Mouse (Mus musculus): ENCODE results near the gene Hist1h4n.
"Not testable (repeated sequence)": the region's sequence is repeated elsewhere in the genome, so short reads cannot be mapped to it uniquely, and the experiment has no call there.

The Hist1h4n gene

DNA sequence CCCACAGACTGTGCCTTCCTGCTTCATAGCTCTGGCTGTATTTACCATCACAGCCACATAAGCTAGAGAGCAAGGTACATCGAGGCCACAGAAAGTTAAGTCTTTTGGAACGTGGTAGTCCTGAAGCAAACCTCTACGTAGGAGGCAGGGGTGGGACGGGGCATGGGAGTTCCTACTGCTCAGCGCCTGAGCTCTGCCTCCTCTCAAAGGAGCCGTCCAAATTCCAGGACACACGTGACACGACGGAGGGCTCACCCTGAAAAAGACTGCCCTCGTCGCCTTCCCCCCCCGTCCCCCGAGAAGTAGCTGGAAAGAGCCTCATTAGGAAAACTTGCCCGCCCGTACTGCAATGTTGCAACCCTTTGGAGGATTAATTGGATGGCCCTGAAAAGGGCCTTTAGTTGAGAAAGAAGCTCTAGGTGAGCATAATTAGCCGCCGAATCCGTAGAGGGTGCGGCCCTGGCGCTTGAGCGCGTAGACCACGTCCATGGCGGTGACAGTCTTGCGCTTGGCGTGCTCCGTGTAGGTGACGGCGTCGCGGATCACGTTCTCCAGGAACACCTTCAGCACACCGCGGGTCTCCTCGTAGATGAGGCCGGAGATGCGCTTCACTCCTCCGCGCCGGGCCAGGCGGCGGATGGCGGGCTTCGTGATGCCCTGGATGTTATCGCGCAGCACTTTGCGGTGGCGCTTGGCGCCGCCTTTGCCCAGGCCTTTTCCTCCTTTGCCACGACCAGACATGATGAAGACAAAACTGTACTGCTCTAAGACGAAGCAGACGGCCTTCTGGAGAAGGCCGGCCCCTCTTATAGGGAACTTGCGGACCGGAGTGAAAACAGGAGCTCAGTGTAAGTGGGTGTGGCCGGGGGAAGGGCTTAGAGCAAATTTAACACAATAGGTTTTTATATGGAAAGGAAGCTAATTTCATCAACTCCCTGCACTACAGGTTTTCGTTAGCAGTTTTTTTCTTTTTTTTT lies at the start of gene Hist1h4n:
Hist1h4n (minus strand) TSS at position 779 of the 977 bp plus-strand sequence.
- not testable (repeated sequence) for DNase-seq (ENCODE audit: low read depth, low spot score)

DNA sequence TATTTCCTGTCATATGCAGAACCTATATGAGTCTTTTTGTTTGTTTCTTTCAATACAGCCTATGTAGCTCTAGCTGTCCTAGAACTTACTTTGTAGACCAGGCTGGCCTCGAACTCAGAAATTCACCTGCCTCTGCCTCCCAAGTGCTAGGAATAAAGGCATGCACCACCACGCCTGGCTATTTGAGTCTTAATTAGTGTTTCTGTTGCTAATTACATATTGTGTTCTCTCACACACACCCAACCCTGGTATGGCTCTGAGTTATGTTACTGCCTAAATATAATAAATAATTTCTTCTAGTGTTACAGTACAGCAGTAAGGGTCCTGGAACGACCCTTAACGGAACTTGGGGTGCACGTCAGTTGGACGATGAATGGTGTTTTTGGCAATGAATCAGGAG lies 48.7 kb upstream of the Hist1h4n start:
- no peak for DNase-seq (ENCODE audit: low read depth, low spot score)

DNA sequence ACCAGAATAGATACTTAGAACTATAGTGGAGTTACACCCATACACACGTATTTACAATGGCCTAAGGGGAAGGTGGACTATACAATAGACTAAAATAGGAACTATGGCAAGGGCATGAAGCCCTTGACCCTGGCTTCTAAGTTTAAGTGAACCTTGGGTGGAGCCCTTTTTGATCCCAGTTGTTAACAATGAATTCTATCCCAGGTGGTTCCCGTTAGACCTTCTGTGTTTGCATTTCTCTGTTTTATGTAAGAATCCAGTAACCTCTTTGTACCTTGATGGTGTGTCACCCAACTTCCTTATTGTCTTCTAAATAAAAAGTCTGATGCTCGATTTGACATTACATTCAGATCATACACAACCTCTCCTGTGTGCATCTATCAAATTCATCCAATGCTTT lies 33.5 kb upstream of the Hist1h4n start:
- DNase-seq (ENCODE audit: low read depth, low spot score) = not testable (repeated sequence)

DNA sequence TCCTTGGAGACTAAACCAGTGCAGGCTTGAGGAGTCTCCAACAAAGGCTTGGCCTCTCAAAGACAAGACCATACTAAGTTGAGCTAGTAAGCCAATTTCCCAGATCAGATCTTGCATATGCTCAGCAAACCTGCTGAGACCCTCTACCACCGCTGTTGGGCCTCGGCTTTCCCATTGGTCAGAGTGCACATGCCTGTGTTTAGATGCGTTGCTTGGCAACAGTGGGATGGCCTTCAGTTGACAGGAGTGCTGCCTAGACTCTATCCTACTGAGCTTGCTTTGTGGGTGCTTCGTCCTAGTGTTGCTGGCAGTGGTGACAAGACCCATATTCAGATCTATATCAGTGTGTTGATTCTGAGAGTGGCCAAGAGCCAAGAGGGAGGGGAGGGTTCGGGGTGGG lies 29.6 kb upstream of the Hist1h4n start:
- no peak for DNase-seq (ENCODE audit: low read depth, low spot score)

DNA sequence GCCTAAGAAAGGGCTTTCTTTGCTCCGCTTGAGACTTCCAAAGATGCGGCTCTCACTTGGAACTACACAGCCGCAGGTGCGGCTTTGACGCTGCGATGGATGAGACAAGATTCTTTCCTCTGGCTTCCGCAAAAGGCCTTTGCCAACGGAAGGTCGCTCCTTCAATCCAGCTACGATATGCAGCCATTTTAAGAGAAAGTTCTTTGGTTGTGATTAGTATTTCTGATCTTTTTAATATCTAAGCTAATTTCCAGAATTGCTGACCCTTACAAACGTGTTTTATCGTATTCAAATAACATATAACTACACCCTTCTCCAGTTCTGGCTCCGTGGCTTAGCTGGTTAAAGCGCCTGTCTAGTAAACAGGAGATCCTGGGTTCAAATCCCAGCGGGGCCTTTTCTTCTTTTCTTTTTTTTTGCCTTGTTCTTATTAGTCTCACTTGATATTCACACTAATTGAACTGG lies 23.7 kb upstream of the Hist1h4n start:
- DNase-seq (ENCODE audit: low read depth, low spot score) = peak; percentile 38

DNA sequence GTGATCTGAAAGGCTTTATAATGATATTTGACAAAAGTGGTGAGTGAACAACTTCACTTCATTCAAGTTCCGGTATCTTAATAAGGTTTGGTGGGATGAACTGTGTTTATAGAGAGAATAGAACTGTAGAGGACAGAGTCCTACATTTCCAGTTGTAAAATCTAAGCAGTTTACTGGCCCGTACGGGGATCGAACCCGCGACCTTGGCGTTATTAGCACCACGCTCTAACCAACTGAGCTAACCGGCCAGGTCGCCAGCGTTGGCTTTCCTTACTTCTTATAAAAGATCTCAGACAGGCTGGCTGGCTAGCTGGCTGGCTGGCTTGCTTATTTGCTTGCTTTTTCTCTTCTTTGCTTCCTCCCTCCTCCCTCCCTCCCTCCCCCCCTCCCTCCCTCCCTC lies 23.1 kb upstream of the Hist1h4n start:
- DNase-seq (ENCODE audit: low read depth, low spot score) = peak; percentile 68

DNA sequence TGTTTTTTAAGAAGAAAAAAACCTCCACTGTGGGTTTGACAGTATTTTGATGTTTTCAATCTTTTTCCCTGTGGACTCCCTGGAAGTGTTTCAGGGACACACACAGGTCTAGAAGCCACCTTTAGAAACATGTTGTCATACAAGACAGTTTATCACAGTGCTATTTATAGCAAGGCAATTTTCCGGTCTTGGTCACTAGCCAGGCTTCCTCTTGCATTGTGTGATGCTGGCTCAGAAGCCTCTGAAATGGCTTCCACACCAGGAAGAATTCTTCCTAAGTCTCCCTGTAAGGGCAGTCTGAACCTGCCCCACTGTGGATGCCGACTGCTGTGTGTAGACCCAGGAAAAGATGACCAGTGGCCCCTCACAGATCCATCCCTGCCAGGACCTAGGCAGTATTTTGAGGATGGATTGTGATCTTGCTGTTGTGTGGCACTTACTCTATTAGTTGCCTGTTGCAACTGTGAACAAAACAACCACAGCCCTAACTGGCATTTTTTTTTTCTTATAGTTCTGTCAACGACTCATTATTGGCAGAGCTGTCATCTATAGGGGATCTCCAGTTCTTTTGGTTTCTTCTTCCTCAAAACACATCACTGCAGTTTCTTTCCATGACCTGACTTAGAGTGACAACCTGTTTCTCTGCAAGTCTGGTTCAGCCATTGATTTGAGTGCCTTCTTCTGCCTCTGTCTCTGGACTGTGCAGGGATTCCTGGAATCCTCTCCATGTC lies 20.4 kb upstream of the Hist1h4n start:
- DNase-seq (ENCODE audit: low read depth, low spot score) = no peak

DNA sequence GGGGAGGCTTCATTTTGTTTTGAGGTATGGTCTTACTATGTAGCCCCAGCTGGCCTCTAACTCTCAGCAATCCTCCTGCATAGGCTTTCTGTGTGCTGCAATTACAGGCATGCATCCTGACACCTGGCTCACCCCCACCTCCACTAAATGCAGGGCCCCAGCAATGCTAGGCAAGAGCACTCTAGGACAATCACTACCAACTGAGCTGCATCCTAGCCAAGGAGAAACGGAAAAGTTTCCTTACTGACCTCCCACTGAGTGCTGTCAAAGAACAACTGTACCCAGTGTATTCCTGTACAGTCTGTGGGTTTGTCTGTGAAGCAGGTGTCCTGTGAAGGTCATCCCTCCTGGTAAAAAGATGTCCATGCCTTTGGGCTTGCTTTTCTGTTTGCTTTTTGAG lies 18.7 kb upstream of the Hist1h4n start:
- not testable (repeated sequence) for DNase-seq (ENCODE audit: low read depth, low spot score)

DNA sequence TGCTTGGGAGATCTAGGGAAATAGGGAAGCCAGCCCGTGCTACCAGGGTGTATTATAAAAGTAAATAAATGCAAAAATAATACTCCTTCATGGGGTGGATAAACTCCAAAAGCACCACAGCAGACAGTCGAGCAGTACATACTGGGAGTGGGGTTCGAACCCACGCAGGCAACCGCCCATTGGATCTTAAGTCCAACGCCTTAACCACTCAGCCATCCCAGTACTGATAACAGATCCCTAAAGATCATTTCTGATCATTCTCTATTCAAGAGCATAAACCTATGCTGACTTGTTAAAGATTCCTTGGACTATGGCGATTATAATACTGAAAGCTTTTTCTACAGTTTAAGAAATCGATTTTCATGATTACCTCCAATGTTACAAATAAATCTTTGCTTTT lies 15.9 kb upstream of the Hist1h4n start:
- no peak for DNase-seq (ENCODE audit: low read depth, low spot score)

DNA sequence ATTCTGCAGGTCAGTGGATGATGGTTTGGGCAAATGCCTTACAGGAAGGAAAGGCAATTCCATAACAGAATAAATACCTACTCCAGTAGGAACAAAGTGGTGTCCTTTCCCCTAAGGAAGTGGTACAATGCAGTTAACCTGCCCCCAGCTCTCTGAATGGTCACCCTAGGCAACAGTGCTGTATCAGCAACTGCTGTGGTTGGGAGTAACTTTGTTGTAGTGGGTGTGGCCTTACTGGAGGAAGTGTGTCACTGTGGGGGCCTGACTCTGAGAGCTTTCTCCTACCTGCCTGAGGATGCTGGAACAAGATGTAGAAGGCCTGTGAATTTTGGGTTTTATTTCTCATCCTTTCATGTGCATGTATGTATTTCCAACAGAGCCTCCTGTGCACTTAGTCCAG lies 14.4 kb upstream of the Hist1h4n start:
- not testable (repeated sequence) for DNase-seq (ENCODE audit: low read depth, low spot score)

DNA sequence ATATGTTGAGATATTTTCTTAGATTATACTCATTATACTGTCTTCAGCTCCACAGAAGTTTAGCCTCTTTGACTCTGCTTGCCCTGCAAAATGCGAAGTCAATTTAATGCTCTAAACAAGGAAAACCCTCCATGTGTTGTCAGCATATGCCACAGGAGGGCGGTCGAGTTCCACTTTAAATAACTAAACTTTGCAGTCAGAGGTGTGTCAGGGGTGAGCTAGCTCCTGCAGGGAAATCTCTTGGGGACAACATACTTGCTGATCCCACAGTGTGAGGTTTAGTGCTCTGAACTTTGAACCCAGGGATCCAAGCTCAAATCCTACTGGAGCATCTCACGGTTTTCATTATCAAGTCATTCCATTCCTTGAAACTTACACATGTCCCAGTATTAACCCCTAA lies 8.5 kb upstream of the Hist1h4n start:
- DNase-seq (ENCODE audit: low read depth, low spot score) = not testable (repeated sequence)

DNA sequence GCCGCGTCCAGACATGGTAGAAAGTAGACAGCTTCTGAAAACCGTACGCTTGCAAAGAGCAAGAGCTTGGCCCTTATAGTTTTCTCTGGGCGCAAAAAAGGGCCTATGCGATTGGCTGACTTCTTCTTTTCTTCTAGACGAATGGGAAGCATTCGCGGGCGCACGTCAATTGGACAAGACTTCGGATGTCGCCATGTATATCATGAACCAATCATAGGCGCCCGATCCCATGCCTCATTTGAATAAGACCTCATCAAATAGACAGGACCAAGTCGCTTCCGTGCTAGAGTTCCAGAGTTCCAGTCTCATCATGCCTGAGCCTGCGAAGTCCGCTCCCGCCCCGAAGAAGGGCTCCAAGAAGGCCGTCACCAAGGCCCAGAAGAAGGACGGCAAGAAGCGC lies 1.5 kb upstream of the Hist1h4n start, which contains the start of the genes Hist1h2ap and Hist1h2br:
Hist1h2ap (minus strand) TSS at position 47 of the 400 bp plus-strand sequence.
Hist1h2br (plus strand) TSS at position 283 of the 400 bp plus-strand sequence.
- DNase-seq (ENCODE audit: low read depth, low spot score) = not testable (repeated sequence)

DNA sequence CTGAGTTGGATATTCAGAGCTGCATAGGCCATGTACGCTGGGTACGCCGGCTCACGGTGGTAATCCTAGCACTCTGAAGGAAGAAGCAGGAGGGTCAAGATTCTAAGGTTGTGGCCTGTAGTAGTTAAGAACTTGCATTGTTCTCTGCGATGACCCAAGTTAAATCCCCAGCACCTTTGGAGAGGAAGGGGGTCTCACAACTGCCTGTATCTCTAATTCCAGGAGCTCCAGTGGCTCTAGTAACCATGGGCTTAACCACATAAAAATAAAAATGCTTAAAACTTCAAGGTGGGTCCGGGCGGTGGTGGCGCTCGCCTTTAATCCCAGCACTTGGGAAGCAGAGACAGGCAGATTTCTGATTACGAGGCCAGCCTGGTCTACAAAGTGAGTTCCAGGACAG lies 1.7 kb downstream of the Hist1h4n start:
- DNase-seq (ENCODE audit: low read depth, low spot score) = no peak

DNA sequence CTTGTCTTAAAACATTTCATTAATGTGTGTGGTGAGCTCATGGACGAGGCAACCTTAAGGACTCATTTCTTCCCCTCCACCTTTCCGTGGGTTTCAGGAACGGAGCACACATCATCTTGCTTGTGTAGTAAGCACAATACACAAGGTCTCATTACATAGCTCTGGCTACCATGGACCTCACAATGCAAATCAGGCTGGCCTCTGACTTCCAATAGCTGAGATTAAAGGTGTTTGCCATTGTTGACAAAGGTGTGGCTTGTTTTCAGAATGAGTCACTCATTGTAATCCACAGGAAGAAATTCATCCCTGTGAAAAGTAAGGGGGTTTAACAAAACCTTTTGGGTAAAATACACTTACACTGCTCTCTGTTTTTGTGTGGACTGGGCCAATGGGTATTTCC lies 3.5 kb downstream of the Hist1h4n start:
- no peak for DNase-seq (ENCODE audit: low read depth, low spot score)

DNA sequence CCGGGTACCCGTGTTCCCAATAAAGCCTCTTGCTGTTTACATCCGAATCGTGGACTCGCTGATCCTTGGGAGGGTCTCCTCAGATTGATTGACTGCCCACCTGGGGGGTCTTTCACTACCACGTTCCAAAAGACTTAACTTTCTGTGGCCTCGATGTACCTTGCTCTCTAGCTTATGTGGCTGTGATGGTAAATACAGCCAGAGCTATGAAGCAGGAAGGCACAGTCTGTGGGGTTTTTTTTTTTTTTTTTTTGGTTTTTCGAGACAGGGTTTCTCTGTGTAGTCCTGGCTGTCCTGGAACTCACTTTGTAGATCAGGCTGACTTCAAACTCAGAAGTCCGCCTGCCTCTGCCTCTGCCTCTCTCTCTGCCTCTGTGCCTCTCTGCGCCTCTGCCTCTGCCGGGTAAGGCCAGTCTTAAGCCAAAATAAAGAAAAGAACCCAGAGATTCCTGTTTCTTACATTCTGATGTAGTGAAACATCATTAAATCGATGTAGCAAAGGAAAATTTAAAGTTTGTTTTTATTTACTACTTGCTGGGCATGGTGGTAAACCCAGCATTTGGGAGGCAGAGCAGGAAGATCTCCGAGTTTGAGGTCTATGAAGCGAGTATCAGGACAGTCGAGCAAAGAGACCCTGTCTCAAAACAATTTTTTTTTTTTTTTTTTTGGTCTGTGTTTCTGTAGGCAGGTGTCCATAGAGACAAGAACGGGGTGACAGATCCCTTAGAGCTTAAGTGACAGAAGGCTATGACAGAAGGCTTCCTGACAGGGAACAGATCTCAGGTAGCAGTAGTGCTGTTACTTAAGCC lies 11.7 kb downstream of the Hist1h4n start:
- not testable (repeated sequence) for DNase-seq (ENCODE audit: low read depth, low spot score)

DNA sequence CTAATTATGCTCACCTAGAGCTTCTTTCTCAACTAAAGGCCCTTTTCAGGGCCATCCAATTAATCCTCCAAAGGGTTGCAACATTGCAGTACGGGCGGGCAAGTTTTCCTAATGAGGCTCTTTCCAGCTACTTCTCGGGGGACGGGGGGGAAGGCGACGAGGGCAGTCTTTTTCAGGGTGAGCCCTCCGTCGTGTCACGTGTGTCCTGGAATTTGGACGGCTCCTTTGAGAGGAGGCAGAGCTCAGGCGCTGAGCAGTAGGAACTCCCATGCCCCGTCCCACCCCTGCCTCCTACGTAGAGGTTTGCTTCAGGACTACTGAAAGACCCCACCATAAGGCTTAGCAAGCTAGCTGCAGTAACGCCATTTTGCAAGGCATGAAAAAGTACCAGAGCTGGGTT lies 19.9 kb downstream of the Hist1h4n start:
- DNase-seq (ENCODE audit: low read depth, low spot score) = not testable (repeated sequence)

DNA sequence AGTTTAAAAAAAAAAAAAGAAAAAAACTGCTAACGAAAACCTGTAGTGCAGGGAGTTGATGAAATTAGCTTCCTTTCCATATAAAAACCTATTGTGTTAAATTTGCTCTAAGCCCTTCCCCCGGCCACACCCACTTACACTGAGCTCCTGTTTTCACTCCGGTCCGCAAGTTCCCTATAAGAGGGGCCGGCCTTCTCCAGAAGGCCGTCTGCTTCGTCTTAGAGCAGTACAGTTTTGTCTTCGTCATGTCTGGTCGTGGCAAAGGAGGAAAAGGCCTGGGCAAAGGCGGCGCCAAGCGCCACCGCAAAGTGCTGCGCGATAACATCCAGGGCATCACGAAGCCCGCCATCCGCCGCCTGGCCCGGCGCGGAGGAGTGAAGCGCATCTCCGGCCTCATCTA lies 20.5 kb downstream of the Hist1h4n start, which contains the start of gene Hist1h4m:
Hist1h4m (plus strand) TSS at position 208 of the 400 bp plus-strand sequence.
- not testable (repeated sequence) for DNase-seq (ENCODE audit: low read depth, low spot score)

DNA sequence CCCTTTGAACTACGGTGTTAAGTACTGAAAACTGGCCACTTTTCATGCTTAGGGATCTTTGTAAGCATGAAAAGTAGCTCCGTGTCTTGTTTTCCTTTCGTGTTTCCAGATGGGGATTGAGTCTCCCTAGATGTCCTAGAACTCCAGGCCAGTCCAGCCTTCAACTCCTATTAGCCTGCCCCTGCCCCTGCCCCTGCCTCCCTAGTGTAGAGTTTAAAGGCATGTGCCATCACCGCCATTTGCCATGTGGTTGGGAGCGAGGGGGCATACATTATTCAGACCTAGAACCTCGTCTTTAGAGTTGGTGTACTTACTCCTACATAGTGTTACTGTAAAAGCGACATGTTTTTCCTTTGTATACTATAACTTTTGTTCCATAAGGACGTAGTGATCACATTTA lies 20.9 kb downstream of the Hist1h4n start:
- not testable (repeated sequence) for DNase-seq (ENCODE audit: low read depth, low spot score)

DNA sequence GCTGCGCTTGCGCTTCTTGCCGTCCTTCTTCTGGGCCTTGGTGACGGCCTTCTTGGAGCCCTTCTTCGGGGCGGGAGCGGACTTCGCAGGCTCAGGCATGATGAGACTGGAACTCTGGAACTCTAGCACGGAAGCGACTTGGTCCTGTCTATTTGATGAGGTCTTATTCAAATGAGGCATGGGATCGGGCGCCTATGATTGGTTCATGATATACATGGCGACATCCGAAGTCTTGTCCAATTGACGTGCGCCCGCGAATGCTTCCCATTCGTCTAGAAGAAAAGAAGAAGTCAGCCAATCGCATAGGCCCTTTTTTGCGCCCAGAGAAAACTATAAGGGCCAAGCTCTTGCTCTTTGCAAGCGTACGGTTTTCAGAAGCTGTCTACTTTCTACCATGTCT lies 21.9 kb downstream of the Hist1h4n start, which contains the start of the genes Hist1h2bq and Hist1h2ao:
Hist1h2bq (minus strand) TSS at position 125 of the 400 bp plus-strand sequence.
Hist1h2ao (plus strand) TSS at position 393 of the 400 bp plus-strand sequence.
- not testable (repeated sequence) for DNase-seq (ENCODE audit: low read depth, low spot score)

DNA sequence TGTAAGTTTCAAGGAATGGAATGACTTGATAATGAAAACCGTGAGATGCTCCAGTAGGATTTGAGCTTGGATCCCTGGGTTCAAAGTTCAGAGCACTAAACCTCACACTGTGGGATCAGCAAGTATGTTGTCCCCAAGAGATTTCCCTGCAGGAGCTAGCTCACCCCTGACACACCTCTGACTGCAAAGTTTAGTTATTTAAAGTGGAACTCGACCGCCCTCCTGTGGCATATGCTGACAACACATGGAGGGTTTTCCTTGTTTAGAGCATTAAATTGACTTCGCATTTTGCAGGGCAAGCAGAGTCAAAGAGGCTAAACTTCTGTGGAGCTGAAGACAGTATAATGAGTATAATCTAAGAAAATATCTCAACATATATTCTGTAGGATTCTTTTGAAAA lies 28.9 kb downstream of the Hist1h4n start:
- DNase-seq (ENCODE audit: low read depth, low spot score) = not testable (repeated sequence)

DNA sequence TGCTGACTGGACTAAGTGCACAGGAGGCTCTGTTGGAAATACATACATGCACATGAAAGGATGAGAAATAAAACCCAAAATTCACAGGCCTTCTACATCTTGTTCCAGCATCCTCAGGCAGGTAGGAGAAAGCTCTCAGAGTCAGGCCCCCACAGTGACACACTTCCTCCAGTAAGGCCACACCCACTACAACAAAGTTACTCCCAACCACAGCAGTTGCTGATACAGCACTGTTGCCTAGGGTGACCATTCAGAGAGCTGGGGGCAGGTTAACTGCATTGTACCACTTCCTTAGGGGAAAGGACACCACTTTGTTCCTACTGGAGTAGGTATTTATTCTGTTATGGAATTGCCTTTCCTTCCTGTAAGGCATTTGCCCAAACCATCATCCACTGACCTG lies 34.8 kb downstream of the Hist1h4n start:
- DNase-seq (ENCODE audit: low read depth, low spot score) = not testable (repeated sequence)

Data from CD4-positive, CD25-positive, alpha-beta regulatory T cell, adult 2 months (primary cell).